Mouse (Mus musculus): ENCODE data around the gene Mrpl14. TPM values are rescaled to one million over a fixed set of nuclear protein-coding genes. Genes with fewer than 3 reads are reported as not detected.

Gene Mrpl14
- polyA plus RNA-seq, 2 experiments: 113 to 147 TPM

GRCm38 (mm10) chr17:45653233-45653632, 32.9 kb upstream of the Mrpl14 start:
- Histone ChIP-seq H3K4me2 (replicated peaks; ENCODE audit: low read depth, low read length, severe bottlenecking) (no peak overlapping the region), H3K9ac (ENCODE audit: low read depth, low read length, severe bottlenecking) (no peak overlapping the region), H3K9me3 (ENCODE audit: control insufficient read depth, low read length) (no peaks in the 10 kb centered on the region), H3K36me3 (ENCODE audit: control insufficient read depth, insufficient read depth, low read length) (no peaks in the 10 kb centered on the region), H3K4me1 (ENCODE audit: control insufficient read depth, insufficient read depth, low read length) (no peaks in the 10 kb centered on the region), H3K27ac (replicated peaks; ENCODE audit: low read depth, low read length) (no peak overlapping the region), H3K4me3 (replicated peaks; ENCODE audit: low read length) (no peak overlapping the region), H3K27me3 (ENCODE audit: control insufficient read depth, insufficient read depth, low read length) (no peaks in the 10 kb centered on the region)
- ATAC-seq (ENCODE audit: low FRiP score, low read depth): no peak
- WGBS: 71% methylated on average over 7 of the region's 7 CpGs
- no peak for TF ChIP-seq POLR2A (IDR thresholded peaks at IDR 0.05; ENCODE audit: borderline replicate concordance, extremely low read depth, insufficient read depth, insufficient read length)
- no peak for DNase-seq (ENCODE audit: low spot score)

DNA sequence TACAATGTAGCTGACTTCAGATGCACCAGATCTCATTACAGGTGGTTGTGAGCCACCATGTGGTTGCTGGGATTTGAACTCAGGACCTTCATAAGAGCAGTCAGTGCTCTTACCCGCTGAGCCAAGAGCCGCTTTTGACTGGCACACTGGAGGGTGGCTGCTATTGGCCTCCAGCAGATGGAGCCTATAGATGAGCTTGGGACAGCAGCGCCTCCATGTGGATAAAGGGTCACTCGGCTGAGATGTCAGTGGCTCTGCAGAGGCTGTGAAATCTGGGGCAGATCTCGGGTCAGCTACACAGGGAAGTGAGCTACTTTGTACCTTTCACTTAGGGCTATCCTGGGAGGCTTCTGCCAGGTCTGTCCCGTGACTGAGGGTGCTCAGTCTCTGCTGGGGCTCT, 30.3 kb upstream of the Mrpl14 start:
- Histone ChIP-seq H3K9me3 (ENCODE audit: control insufficient read depth, low read length) (no peaks in the 10 kb centered on the region), H3K27me3 (ENCODE audit: control insufficient read depth, insufficient read depth, low read length) (no peaks in the 10 kb centered on the region), H3K27ac (replicated peaks; ENCODE audit: low read depth, low read length) (no peak overlapping the region), H3K4me1 (ENCODE audit: control insufficient read depth, insufficient read depth, low read length) (no peaks in the 10 kb centered on the region), H3K4me2 (replicated peaks; ENCODE audit: low read depth, low read length, severe bottlenecking) (no peak overlapping the region), H3K9ac (ENCODE audit: low read depth, low read length, severe bottlenecking) (no peak overlapping the region), H3K4me3 (replicated peaks; ENCODE audit: low read length) (no peak overlapping the region), H3K36me3 (ENCODE audit: control insufficient read depth, insufficient read depth, low read length) (peaks cover 5% of the 10 kb centered on the region)
- DNase-seq (ENCODE audit: low spot score) (no peak), ATAC-seq (ENCODE audit: low FRiP score, low read depth) (no peak)
- no peak for TF ChIP-seq POLR2A (IDR thresholded peaks at IDR 0.05; ENCODE audit: borderline replicate concordance, extremely low read depth, insufficient read depth, insufficient read length)
- 24% methylated on average over 5 of the region's 6 CpGs for WGBS

DNA sequence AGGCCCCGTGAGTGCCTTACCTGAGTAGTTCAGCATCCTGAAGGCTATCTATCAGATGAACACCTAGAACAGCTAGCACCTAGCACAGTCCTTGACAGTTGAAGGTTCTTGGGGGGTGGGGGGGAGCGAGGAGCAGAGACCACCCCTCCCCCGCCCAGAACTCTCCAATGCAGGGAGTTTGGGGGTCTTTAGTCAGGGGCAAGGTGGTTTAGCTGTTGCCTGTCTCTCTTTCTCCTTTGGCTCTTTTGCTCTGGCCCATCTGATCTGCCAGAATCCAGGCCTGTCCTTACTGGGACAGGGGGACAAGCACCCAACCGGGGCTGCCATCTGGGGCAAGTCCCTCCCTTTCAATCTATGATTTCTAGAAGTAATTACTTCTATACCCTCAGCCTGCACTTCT, 26.9 kb upstream of the Mrpl14 start, which contains the start of gene Capn11:
Gene Capn11, minus strand, starts transcription at position 101 of the 400 bp plus-strand sequence.
- no peaks in the 10 kb centered on the region for H3K4me1 ChIP-seq (ENCODE audit: control insufficient read depth, insufficient read depth, low read length)
- H3K9me3 ChIP-seq (ENCODE audit: control insufficient read depth, low read length): no peaks in the 10 kb centered on the region
- ATAC-seq (ENCODE audit: low FRiP score, low read depth): no peak
- no peaks in the 10 kb centered on the region for H3K27me3 ChIP-seq (ENCODE audit: control insufficient read depth, insufficient read depth, low read length)
- no peak within 1 kb of the TSS for H3K4me3 ChIP-seq (replicated peaks; ENCODE audit: low read length)
- no peak for DNase-seq (ENCODE audit: low spot score)
- no peak within 1 kb of the TSS for H3K4me2 ChIP-seq (replicated peaks; ENCODE audit: low read depth, low read length, severe bottlenecking)
- WGBS: 75% methylated on average over 4 of the region's 4 CpGs
- no peak within 1 kb of the TSS for H3K27ac ChIP-seq (replicated peaks; ENCODE audit: low read depth, low read length)
- peaks cover 32% of the 10 kb centered on the region for H3K36me3 ChIP-seq (ENCODE audit: control insufficient read depth, insufficient read depth, low read length)
- TF ChIP-seq POLR2A (IDR thresholded peaks at IDR 0.05; ENCODE audit: borderline replicate concordance, extremely low read depth, insufficient read depth, insufficient read length): no peak
- no peak within 1 kb of the TSS for H3K9ac ChIP-seq (ENCODE audit: low read depth, low read length, severe bottlenecking)

GRCm38 (mm10) chr17:45663106-45663919, 22.8 kb upstream of the Mrpl14 start:
- no peak overlapping the region for H3K4me3 ChIP-seq (replicated peaks; ENCODE audit: low read length)
- no peaks in the 10 kb centered on the region for H3K4me1 ChIP-seq (ENCODE audit: control insufficient read depth, insufficient read depth, low read length)
- DNase-seq (ENCODE audit: low spot score) (peak; percentile 58), ATAC-seq (ENCODE audit: low FRiP score, low read depth) (peak; percentile 45; the same call in 1 of the 2 replicates)
- H3K4me2 ChIP-seq (replicated peaks; ENCODE audit: low read depth, low read length, severe bottlenecking): no peak overlapping the region
- H3K36me3 ChIP-seq (ENCODE audit: control insufficient read depth, insufficient read depth, low read length): peaks cover 63% of the 10 kb centered on the region
- H3K27ac ChIP-seq (replicated peaks; ENCODE audit: low read depth, low read length): no peak overlapping the region
- WGBS: 30% methylated on average over 27 of the region's 27 CpGs
- no peak overlapping the region for H3K9ac ChIP-seq (ENCODE audit: low read depth, low read length, severe bottlenecking)
- H3K27me3 ChIP-seq (ENCODE audit: control insufficient read depth, insufficient read depth, low read length): no peaks in the 10 kb centered on the region
- H3K9me3 ChIP-seq (ENCODE audit: control insufficient read depth, low read length): no peaks in the 10 kb centered on the region
- TF ChIP-seq POLR2A (IDR thresholded peaks at IDR 0.05; ENCODE audit: borderline replicate concordance, extremely low read depth, insufficient read depth, insufficient read length): no peak

GRCm38 (mm10) chr17:45664608-45665007, 21.5 kb upstream of the Mrpl14 start:
- ATAC-seq (ENCODE audit: low FRiP score, low read depth) (no peak), DNase-seq (ENCODE audit: low spot score) (no peak)
- Histone ChIP-seq H3K9me3 (ENCODE audit: control insufficient read depth, low read length) (no peaks in the 10 kb centered on the region), H3K27me3 (ENCODE audit: control insufficient read depth, insufficient read depth, low read length) (no peaks in the 10 kb centered on the region), H3K4me1 (ENCODE audit: control insufficient read depth, insufficient read depth, low read length) (no peaks in the 10 kb centered on the region), H3K36me3 (ENCODE audit: control insufficient read depth, insufficient read depth, low read length) (peaks cover 70% of the 10 kb centered on the region), H3K9ac (ENCODE audit: low read depth, low read length, severe bottlenecking) (no peak overlapping the region), H3K4me2 (replicated peaks; ENCODE audit: low read depth, low read length, severe bottlenecking) (no peak overlapping the region), H3K27ac (replicated peaks; ENCODE audit: low read depth, low read length) (no peak overlapping the region), H3K4me3 (replicated peaks; ENCODE audit: low read length) (no peak overlapping the region)
- 91% methylated on average over 13 of the region's 13 CpGs for WGBS
- TF ChIP-seq POLR2A (IDR thresholded peaks at IDR 0.05; ENCODE audit: borderline replicate concordance, extremely low read depth, insufficient read depth, insufficient read length): no peak

Data from limb, embryonic 14.5 days (tissue).